Mouse (Mus musculus) small intestine, adult 2 months (tissue): ENCODE data around the gene Cdkn2b. TPM values are rescaled to one million over a fixed set of nuclear protein-coding genes. Genes with fewer than 3 reads are reported as not detected.

Experiments used
- H3K27ac ChIP-seq: fragments of 200-500 bp; 2 replicates; pipeline ENCODE4 v1.5.1; 2012; ENCODE audit warnings: low read depth, low read length, control low read depth, inconsistent platforms; ENCODE audit not compliant: insufficient read depth
- H3K27me3 ChIP-seq: fragments of 200-500 bp; 2 replicates; pipeline ENCODE4 v1.6.1; 2012; ENCODE audit warnings: mild to moderate bottlenecking, moderate library complexity, low read length, inconsistent platforms; ENCODE audit not compliant: control insufficient read depth, insufficient read depth
- H3K36me3 ChIP-seq: fragments of 200-500 bp; 2 replicates; pipeline ENCODE4 v1.6.1; 2012; ENCODE audit warnings: mild to moderate bottlenecking, low read length, control low read depth, inconsistent platforms; ENCODE audit not compliant: control insufficient read depth, insufficient read depth
- H3K4me1 ChIP-seq: fragments of 200-500 bp; 2 replicates; pipeline ENCODE4 v1.6.1; 2012; ENCODE audit warnings: low read length, inconsistent platforms, mixed read lengths; ENCODE audit not compliant: control insufficient read depth, insufficient read depth, insufficient read length
- H3K4me3 ChIP-seq: fragments of 200-500 bp; 2 replicates; pipeline ENCODE4 v1.5.1; 2012; ENCODE audit warnings: low read depth, mild to moderate bottlenecking, control low read depth, inconsistent platforms, low read length, moderate library complexity
- CTCF ChIP-seq: fragments of 200-500 bp; IDR thresholded peaks from 2 replicates; pipeline ENCODE4 v1.5.1; 2012; ENCODE audit warnings: low read depth, mild to moderate bottlenecking, control low read depth, inconsistent platforms, low read length, moderate library complexity, mixed read lengths; ENCODE audit not compliant: insufficient replicate concordance, insufficient read length; ENCODE audit errors: extremely low read depth
- POLR2A ChIP-seq: fragments of 200-500 bp; IDR thresholded peaks from 2 replicates; pipeline ENCODE4 v1.6.1; 2012; ENCODE audit warnings: low read depth, mild to moderate bottlenecking, control low read depth, inconsistent platforms, low read length, moderate library complexity
- WGBS: fragments of 180-500 bp; shearing (Covaris S2); methylation state at CpG from one replicate; pipeline ENCODE4 v1.1.7; 2018; 5-methylcytosine and 5-hydroxymethylcytosine counted together
- polyA plus RNA-seq: library from polyadenylated mRNA; depleted of rRNA; stranded (reverse); fragments of >200 nt; gene quantifications from 2 replicates; pipeline ENCODE4 v1.2.3, GENCODE M21; 2012

Gene Cdkn2b
- polyA plus RNA-seq, 1 experiment, result 280 TPM

- Histone ChIP-seq H3K36me3 (peaks cover 24% of the 10 kb centered on the region), H3K4me1 (peaks cover 9% of the 10 kb centered on the region), H3K27me3 (peaks cover 31% of the 10 kb centered on the region), H3K4me3 (0 out of 2 replicates have a peak overlapping the region, but pooled peaks have one; percentile 16), H3K27ac (no peak overlapping the region)
- WGBS, result 15% methylated on average over 14 of the region's 14 CpGs
- TF ChIP-seq CTCF (no peak), POLR2A (no peak)
Observed at GRCm38 (mm10) chr4:89303281-89303995, 7.4 kb downstream of the Cdkn2b start.

DNA sequence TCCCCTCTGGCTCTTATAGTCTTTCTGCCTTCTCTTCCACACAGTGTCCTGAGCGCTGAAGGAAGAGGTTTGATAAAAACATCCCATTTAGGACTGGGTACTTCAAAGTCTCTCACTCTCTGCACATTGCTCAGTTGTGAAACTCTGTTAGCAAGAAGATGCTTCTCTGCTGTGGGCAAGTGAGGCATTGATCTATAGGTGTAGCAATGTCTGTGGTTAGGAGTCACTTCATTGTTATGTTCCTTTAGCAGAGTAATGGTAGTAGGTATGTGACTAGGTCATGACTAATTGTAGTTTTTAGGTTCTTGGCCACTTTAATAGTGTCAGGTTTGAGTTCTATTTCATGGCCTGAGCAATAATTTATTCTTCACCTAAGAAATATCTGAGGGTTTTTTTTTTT lies 8.7 kb downstream of the Cdkn2b start:
- TF ChIP-seq CTCF (no peak), POLR2A (no peak)
- WGBS, result 18% methylated on average over 1 of the region's 1 CpGs
- no peak overlapping the region for H3K27ac ChIP-seq

GRCm38 (mm10) chr4:89299721-89300120 lies 11.1 kb downstream of the Cdkn2b start:
- Histone ChIP-seq H3K4me3 (no peak overlapping the region), H3K36me3 (no peaks in the 10 kb centered on the region; the same call in 1 of the 2 replicates), H3K27me3 (peaks cover 50% of the 10 kb centered on the region), H3K4me1 (0 out of 2 replicates have a peak, but pooled peaks cover 2% of the 10 kb centered on the region), H3K27ac (no peak overlapping the region)
- WGBS, result 21% methylated on average over 2 of the region's 2 CpGs
- no peak for TF ChIP-seq CTCF
- TF ChIP-seq POLR2A, result no peak

More for the DNA sequence above, 8.7 kb downstream of the Cdkn2b start:
- Histone ChIP-seq H3K4me1 (peaks cover 9% of the 10 kb centered on the region), H3K36me3 (peaks cover 18% of the 10 kb centered on the region), H3K27me3 (peaks cover 36% of the 10 kb centered on the region), H3K4me3 (no peak overlapping the region)

- TF ChIP-seq CTCF (no peak), POLR2A (no peak)
- Histone ChIP-seq H3K4me3 (peak overlapping the region; percentile 91), H3K27ac (no peak overlapping the region), H3K4me1 (peaks cover 4% of the 10 kb centered on the region; the same call in 1 of the 2 replicates), H3K36me3 (no peaks in the 10 kb centered on the region), H3K27me3 (peaks cover 54% of the 10 kb centered on the region)
- WGBS, result 9% methylated on average over 31 of the region's 31 CpGs
Observed at GRCm38 (mm10) chr4:89295441-89296220, 15.2 kb downstream of the Cdkn2b start.

DNA sequence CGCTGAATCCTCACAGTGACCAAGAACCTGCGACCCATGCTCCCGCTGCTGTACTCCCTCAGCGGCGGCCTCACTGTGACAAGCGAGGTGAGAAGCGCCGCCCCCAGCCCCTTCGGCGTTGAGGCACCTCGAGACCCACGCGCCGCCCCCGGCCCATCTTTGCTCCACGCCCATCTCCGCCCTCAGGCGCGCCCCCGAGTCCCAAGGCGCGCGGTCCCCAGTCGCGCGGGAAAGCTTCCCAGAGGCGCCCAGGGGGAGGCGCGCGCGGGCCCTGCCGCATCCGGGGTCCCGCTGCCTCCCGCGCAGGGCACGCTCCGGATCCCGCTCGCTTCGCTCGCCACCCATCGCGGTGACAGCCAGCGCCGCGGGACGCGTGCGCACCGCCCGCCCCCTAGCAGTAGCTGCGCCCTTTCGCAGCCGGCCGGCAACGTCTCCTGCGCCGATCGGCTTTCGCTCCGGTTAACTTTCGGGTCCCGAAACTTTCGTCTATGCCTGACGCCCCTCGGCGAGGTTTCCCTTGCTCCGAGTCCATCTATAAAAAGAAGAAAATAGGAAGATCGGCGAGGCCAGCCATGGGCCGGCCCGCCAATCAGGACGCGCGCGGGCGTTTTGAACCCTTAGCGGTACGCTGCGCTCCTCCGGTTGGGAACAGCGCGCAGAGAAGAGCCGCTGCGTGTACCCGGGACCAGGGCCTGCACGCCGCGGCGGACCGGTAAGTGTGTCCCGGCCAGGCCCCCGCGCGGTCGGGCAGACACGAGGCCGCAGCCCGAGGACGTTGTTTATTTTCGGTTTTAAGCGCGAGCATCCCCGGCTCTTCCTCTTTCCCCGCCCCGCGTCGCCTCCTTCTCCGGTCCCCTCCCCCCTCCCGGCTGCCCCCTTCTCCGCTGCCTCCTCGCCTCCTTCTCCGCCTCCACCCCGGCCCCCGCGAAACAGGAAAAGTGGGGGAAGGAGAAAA lies 16.1 kb downstream of the Cdkn2b start, which contains the start of gene Cdkn2a:
TSS of gene Cdkn2a (minus strand) at position 168 of the 955 bp plus-strand sequence.
- H3K27me3 ChIP-seq, result peaks cover 56% of the 10 kb centered on the region
- WGBS, result under 1% methylated on average over 117 of the region's 117 CpGs
- peaks cover 4% of the 10 kb centered on the region; the same call in 1 of the 2 replicates for H3K4me1 ChIP-seq
- TF ChIP-seq POLR2A (no peak), CTCF (no peak)
- no peaks in the 10 kb centered on the region for H3K36me3 ChIP-seq
- H3K4me3 ChIP-seq, result peak within 1 kb of the TSS; percentile 91
- no peak within 1 kb of the TSS for H3K27ac ChIP-seq

DNA sequence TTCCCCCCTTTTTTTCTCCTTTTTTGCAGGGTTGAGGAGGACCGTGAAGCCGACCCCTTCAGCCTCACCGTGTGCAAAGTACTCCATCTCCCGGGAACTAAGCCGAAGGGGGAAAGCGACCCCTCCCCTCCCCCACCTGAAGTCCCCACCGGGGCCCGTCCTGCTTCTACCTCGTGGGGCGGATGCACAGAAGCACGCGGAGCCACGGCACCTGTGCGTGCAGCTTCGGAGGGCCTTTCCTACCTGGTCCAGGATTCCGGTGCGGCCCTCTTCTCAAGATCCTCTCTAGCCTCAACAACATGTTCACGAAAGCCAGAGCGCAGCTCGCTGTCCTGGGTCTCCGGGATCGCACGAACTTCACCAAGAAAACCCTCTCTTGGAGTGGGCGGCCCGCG lies 16.8 kb downstream of the Cdkn2b start:
- WGBS, result 5% methylated on average over 26 of the region's 26 CpGs
- peaks cover 60% of the 10 kb centered on the region for H3K27me3 ChIP-seq
- TF ChIP-seq POLR2A (no peak), CTCF (no peak)
- peaks cover 4% of the 10 kb centered on the region; the same call in 1 of the 2 replicates for H3K4me1 ChIP-seq
- H3K27ac ChIP-seq, result no peak overlapping the region
- peak overlapping the region; percentile 91 for H3K4me3 ChIP-seq
- no peaks in the 10 kb centered on the region for H3K36me3 ChIP-seq
